In the genomic region with DNA sequence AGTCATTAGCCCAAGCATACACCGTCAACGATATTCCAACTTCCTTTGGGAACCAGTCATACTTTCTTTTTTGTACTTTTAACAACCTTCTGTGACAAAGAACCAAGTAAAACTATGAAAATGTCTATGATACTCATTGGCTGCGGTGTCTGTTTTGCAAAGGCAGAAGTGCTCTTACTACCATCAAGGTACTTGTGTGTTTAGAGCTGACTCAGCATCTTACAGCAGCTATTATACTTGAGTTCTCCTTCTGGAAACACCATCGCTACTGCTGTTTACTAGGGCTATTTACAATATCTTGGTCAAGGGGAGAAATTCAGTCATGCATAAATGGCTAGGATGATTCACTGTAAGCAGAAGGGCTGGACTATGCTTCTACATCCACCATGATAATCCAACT, we compare ENCODE assay signal across 18 mouse cellular contexts.
"Had no signal": no experiment of that assay in that cellular context is flagged by ENCODE, and none has a peak within 500 bp of the region (broad histone marks: within the 10 kb centered on the region; RNA-seq: fewer than 3 reads in every experiment).

No protein-coding gene starts in this region.

- DNase-seq: lung, adult 18-20 months; lung, embryonic 14.5 days; lung, postnatal 10 days; lung, postnatal 4 days; retina, postnatal 1 day; right cerebral cortex, adult 18-20 months; right cerebral cortex, postnatal 25 days; right cerebral cortex, postnatal 4 days; spleen, adult 18-20 months; thymus, adult 18-20 months; thymus, postnatal 14 days; thymus, postnatal 36 days had no signal

- H3K27me3 ChIP-seq: megakaryocyte, embryonic 14.5 days; midbrain, embryonic 13.5 days; midbrain, embryonic 15.5 days; neural tube, embryonic 13.5 days; neural tube, embryonic 15.5 days had no signal

- H3K9me3 ChIP-seq: megakaryocyte, embryonic 14.5 days; midbrain, embryonic 13.5 days; midbrain, embryonic 15.5 days; neural tube, embryonic 13.5 days; neural tube, embryonic 15.5 days had no signal

- H3K4me1 ChIP-seq: midbrain, embryonic 13.5 days; midbrain, embryonic 15.5 days; neural tube, embryonic 13.5 days; neural tube, embryonic 15.5 days had no signal

- H3K9ac ChIP-seq: liver, embryonic 14.5 days; lung, embryonic 14.5 days; midbrain, embryonic 13.5 days; midbrain, embryonic 15.5 days; neural tube, embryonic 13.5 days; neural tube, embryonic 15.5 days had no signal

- H3K27ac ChIP-seq: liver, embryonic 14.5 days; midbrain, embryonic 13.5 days; midbrain, embryonic 15.5 days; neural tube, embryonic 13.5 days; neural tube, embryonic 15.5 days had no signal

- H3K4me2 ChIP-seq: lung, embryonic 14.5 days; midbrain, embryonic 13.5 days; midbrain, embryonic 15.5 days; neural tube, embryonic 13.5 days; neural tube, embryonic 15.5 days had no signal

- H3K4me3 ChIP-seq: megakaryocyte, embryonic 14.5 days; midbrain, embryonic 13.5 days; midbrain, embryonic 15.5 days; neural tube, embryonic 13.5 days; neural tube, embryonic 15.5 days had no signal
